Mouse (Mus musculus): ENCODE measurements around the gene Rdh7.
"Not testable (repeated sequence)": the region's sequence is repeated elsewhere in the genome, so short reads cannot be mapped to it uniquely, and the experiment has no call there.

Gene Rdh7

GRCm38 (mm10) chr10:127888605-127889004 is at the start of gene Rdh7:
Gene Rdh7, minus strand, starts transcription at chr10:127888817.
- no peak for DNase-seq

- peak; percentile 78 for DNase-seq
Measured at GRCm38 (mm10) chr10:127937428-127938010, 48.9 kb upstream of the Rdh7 start.

GRCm38 (mm10) chr10:127936747-127937409 is 48.3 kb upstream of the Rdh7 start:
- DNase-seq = no peak

- no peak for DNase-seq
Measured at GRCm38 (mm10) chr10:127936271-127936670, 47.7 kb upstream of the Rdh7 start.

- DNase-seq = peak; percentile 10
Measured at GRCm38 (mm10) chr10:127932290-127932926, 43.8 kb upstream of the Rdh7 start.

GRCm38 (mm10) chr10:127927737-127928136 is 39.1 kb upstream of the Rdh7 start:
- no peak for DNase-seq

- DNase-seq = no peak
Measured at GRCm38 (mm10) chr10:127924597-127925378, 36.2 kb upstream of the Rdh7 start.

GRCm38 (mm10) chr10:127923024-127923423 is 34.4 kb upstream of the Rdh7 start:
- DNase-seq = no peak

- no peak for DNase-seq
Measured at GRCm38 (mm10) chr10:127922241-127922640, 33.6 kb upstream of the Rdh7 start.

GRCm38 (mm10) chr10:127917651-127918050 is 29.0 kb upstream of the Rdh7 start:
- no peak for DNase-seq

- DNase-seq = not testable (repeated sequence)
Measured at GRCm38 (mm10) chr10:127917183-127917582, 28.6 kb upstream of the Rdh7 start.

- no peak for DNase-seq
Measured at GRCm38 (mm10) chr10:127915578-127915977, 27.0 kb upstream of the Rdh7 start.

- no peak for DNase-seq
Measured at GRCm38 (mm10) chr10:127907386-127907951, 18.9 kb upstream of the Rdh7 start.

- DNase-seq = no peak
Measured at GRCm38 (mm10) chr10:127906138-127906537, 17.5 kb upstream of the Rdh7 start.

GRCm38 (mm10) chr10:127904718-127905446 is 16.3 kb upstream of the Rdh7 start:
- DNase-seq = peak; percentile 17

- no peak for DNase-seq
Measured at GRCm38 (mm10) chr10:127903116-127903515, 14.5 kb upstream of the Rdh7 start.

GRCm38 (mm10) chr10:127901751-127902150 is 13.1 kb upstream of the Rdh7 start:
- DNase-seq = no peak

GRCm38 (mm10) chr10:127899783-127900182 is 11.2 kb upstream of the Rdh7 start:
- DNase-seq = no peak

- DNase-seq = no peak
Measured at GRCm38 (mm10) chr10:127898218-127898617, 9.6 kb upstream of the Rdh7 start, which contains the start of gene Sdr9c7. Gene Sdr9c7, plus strand, starts transcription at chr10:127898518.

- no peak for DNase-seq
Measured at GRCm38 (mm10) chr10:127897506-127897905, 8.9 kb upstream of the Rdh7 start.

GRCm38 (mm10) chr10:127896705-127897104 is 8.1 kb upstream of the Rdh7 start:
- DNase-seq = no peak
